Mouse (Mus musculus) G1E-ER4 (cell line): ENCODE results near the gene Hyal3. TPM values are rescaled to one million over a fixed set of nuclear protein-coding genes. Genes with fewer than 3 reads are reported as not detected.

ENCODE experiments used
- GATA1 ChIP-seq: IDR thresholded peaks from one replicate; pipeline ENCODE4 v1.8.0; 2012; ENCODE audit warnings: low read length, inconsistent platforms
- polyA plus RNA-seq: library from polyadenylated mRNA; stranded (reverse); fragments of >175 nt; gene quantifications from 2 replicates; pipeline ENCODE4 v1.2.3, GENCODE M21; 2012

Gene Hyal3
- polyA plus RNA-seq, 1 experiment, result 0.06 TPM

DNA sequence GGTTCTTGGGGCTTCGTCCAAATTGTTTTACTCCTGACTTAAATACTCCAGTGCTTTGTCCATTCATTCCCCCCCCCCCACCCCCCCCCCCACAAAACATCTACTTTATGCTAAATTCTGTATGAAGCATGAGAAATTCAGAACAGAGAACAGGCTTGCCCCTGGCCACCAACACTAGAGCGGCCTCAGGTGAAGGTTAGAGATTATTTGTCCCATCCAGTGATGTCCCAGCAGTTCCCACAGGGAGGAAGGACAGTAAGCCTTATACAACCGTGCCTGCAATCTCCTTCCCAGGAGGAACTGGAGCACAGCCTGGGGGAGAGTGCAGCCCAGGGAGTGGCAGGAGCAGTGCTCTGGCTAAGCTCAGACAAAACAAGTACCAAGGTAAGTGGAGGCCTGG lies 2.0 kb upstream of the Hyal3 start, which contains the start of gene Naa80:
Gene Naa80 (plus strand): TSS at position 301 of the 400 bp plus-strand sequence.
- no peak for TF ChIP-seq GATA1

DNA sequence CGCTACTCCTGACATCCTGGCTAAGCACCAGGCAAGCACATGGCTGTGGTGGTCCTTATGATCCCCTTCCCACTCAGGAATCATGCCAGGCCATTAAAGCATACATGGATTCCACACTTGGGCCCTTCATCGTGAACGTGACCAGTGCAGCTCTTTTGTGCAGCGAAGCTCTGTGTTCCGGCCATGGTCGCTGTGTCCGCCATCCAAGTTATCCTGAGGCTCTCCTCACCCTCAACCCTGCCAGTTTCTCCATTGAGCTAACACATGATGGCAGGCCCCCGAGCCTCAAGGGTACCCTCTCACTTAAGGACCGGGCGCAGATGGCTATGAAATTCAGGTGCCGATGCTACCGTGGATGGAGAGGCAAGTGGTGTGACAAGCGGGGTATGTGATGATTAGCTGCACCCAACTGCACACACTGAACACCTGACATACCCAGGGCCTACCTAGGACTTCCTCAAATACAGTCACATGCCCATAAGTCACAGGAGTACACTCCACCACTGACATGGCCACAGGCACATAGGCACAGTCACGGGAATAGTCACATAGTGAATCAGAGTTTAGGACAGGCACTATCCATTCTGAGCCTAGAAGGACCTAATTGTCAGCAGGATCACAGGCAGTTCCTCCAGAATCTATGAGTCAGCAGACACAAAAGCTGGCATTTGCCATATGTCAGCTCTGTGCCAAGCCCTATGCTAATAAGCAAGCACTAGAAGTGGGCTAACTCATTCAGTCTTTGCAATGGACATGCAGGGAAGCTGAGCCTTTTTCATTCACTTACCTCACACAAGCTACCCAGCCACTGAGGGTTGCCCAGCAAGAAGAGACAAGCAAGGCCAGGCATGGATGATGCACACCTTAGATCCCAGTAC lies 1.4 kb upstream of the Hyal3 start:
- no peak for TF ChIP-seq GATA1

DNA sequence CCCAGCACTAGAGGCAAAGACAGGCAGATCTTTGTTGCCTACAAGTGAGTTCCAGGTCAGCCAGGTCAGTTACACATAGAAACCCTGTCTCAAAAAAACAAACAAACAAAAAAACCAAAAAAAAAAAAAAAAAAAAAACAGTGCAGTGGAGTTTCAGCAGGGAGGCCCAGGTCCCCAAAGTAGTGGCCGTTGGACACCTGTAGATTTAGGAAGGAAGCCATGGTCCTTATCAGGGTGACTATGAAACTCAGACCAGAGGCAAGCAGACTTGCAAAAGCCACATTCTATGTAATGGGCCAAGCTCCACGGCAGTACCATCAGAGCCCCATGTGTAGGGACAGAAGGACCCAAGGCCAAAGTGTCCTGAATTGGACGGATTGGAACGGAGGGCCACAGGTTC lies 966 bp downstream of the Hyal3 start:
- TF ChIP-seq GATA1, result no peak

- TF ChIP-seq GATA1, result no peak
These were observed 2.0 kb downstream of the Hyal3 start for GRCm38 (mm10) chr9:107582509-107583062.

GRCm38 (mm10) chr9:107583174-107583573 lies 2.6 kb downstream of the Hyal3 start:
- TF ChIP-seq GATA1, result no peak

DNA sequence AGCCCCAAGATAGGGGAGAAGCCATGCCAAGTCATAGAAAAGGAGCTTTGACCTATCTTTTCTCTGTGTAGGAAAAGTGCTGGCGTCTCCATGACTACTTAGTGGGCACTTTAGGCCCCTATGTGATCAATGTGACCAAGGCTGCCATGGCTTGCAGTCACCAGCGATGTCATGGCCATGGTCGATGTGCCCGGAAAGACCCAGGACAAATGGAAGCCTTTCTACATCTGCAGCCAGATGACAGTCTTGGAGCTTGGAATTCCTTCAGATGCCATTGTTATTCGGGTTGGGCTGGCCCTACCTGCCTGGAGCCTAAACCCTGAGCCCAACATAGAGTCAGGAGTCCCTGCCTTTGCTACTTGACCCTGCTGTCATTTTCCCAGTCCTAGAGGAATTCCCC lies 5.9 kb downstream of the Hyal3 start:
- no peak for TF ChIP-seq GATA1

GRCm38 (mm10) chr9:107586974-107587832 lies 6.6 kb downstream of the Hyal3 start, which contains the start of gene Ifrd2:
Ifrd2 (plus strand) TSS chr9:107587642.
- TF ChIP-seq GATA1, result peak; percentile 23

- TF ChIP-seq GATA1, result no peak
These were observed 7.4 kb downstream of the Hyal3 start for GRCm38 (mm10) chr9:107587833-107588639.

- no peak for TF ChIP-seq GATA1
These were observed 9.6 kb downstream of the Hyal3 start for GRCm38 (mm10) chr9:107590058-107590772.

GRCm38 (mm10) chr9:107590773-107591060 lies 10.1 kb downstream of the Hyal3 start:
- no peak for TF ChIP-seq GATA1

- no peak for TF ChIP-seq GATA1
These were observed 12.7 kb downstream of the Hyal3 start for GRCm38 (mm10) chr9:107593101-107593976.

- no peak for TF ChIP-seq GATA1
These were observed 13.9 kb downstream of the Hyal3 start for GRCm38 (mm10) chr9:107594281-107595062.
